Mouse (Mus musculus): ENCODE data around the gene Rsph6a.

Gene Rsph6a

GRCm38 (mm10) chr7:19078732-19079131 is 24.2 kb downstream of the Rsph6a start:
- no peak for DNase-seq (ENCODE audit: low read depth, low spot score)

GRCm38 (mm10) chr7:19080451-19080950 is 26.0 kb downstream of the Rsph6a start:
- no peak for DNase-seq (ENCODE audit: low read depth, low spot score)

GRCm38 (mm10) chr7:19082171-19082570 is 27.7 kb downstream of the Rsph6a start:
- no peak for DNase-seq (ENCODE audit: low read depth, low spot score)

- no peak for DNase-seq (ENCODE audit: low read depth, low spot score)
These were observed 28.6 kb downstream of the Rsph6a start for GRCm38 (mm10) chr7:19083096-19083495.

GRCm38 (mm10) chr7:19083701-19084100 is 29.2 kb downstream of the Rsph6a start, which contains the start of gene Dmpk:
Gene Dmpk (plus strand): TSS chr7:19083849.
- no peak for DNase-seq (ENCODE audit: low read depth, low spot score)

GRCm38 (mm10) chr7:19084277-19084771 is 29.8 kb downstream of the Rsph6a start:
- no peak for DNase-seq (ENCODE audit: low read depth, low spot score)

GRCm38 (mm10) chr7:19084921-19085473 is 30.5 kb downstream of the Rsph6a start:
- no peak for DNase-seq (ENCODE audit: low read depth, low spot score)

DNA sequence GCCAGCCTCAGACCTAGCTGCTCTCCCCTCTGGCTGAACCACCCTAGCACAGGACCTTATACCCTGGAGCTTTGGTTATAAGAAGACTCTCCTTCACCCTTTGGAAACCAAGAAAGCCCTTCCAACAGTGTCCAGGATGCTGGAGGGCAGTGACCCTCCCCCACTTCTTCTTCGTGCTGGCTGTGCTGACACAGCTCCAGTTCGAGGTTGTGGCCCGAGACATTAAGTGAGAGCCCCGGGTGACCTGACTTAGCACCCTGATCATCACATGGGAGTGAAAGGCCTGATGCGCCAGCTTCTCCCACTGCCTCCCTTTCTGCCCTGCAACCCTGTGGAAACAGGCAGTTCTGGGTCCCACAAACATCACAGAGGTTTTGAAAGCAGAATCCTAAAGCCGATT is 31.0 kb downstream of the Rsph6a start:
- no peak for DNase-seq (ENCODE audit: low read depth, low spot score)

DNA sequence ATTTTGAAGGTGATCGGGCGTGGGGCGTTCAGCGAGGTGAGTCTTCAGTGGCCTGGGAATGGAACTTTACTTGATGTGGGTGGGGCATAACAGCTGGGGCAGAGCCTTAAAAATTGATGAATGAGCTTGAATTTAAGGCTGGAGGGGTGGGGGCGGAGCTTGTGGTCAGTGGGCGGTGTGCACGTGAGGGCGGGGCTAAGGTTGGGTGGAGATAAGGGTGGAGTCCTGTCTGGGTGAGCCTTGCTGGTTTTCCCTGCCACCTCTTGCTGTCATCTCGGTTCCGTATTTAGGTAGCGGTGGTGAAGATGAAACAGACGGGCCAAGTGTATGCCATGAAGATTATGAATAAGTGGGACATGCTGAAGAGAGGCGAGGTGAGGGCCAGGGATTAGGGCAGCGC is 31.6 kb downstream of the Rsph6a start:
- DNase-seq (ENCODE audit: low read depth, low spot score) = peak; percentile 57

GRCm38 (mm10) chr7:19086760-19087159 is 32.3 kb downstream of the Rsph6a start:
- DNase-seq (ENCODE audit: low read depth, low spot score) = no peak

DNA sequence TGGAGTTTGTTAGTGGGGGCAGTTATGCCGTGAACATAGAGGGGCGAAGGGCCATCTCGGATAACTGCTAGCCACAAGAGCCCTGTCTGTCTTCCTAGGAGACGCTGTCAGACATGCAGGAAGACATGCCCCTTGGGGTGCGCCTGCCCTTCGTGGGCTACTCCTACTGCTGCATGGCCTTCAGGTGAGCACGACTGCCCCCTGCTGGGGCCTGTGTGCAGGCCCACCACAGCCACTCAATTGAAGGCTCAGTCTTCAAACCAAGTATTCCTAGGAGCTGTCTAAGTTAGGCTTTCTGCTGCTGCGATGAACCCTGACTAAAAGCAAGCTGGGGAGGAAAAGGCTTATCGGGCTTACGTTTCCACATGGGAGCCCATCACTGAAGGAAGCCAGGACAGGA is 34.3 kb downstream of the Rsph6a start:
- DNase-seq (ENCODE audit: low read depth, low spot score) = peak; percentile 79

- DNase-seq (ENCODE audit: low read depth, low spot score) = no peak
These were observed 37.4 kb downstream of the Rsph6a start for GRCm38 (mm10) chr7:19091913-19092312.

GRCm38 (mm10) chr7:19092381-19093173 is 38.1 kb downstream of the Rsph6a start:
- DNase-seq (ENCODE audit: low read depth, low spot score) = peak; percentile 76

DNA sequence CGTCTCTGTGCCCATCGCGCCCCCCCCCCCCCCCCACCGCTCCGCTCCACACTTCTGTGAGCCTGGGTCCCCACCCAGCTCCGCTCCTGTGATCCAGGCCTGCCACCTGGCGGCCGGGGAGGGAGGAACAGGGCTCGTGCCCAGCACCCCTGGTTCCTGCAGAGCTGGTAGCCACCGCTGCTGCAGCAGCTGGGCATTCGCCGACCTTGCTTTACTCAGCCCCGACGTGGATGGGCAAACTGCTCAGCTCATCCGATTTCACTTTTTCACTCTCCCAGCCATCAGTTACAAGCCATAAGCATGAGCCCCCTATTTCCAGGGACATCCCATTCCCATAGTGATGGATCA is 38.7 kb downstream of the Rsph6a start:
- DNase-seq (ENCODE audit: low read depth, low spot score) = peak; percentile 88

- peak; percentile 99 for DNase-seq (ENCODE audit: low read depth, low spot score)
These were observed 39.3 kb downstream of the Rsph6a start for GRCm38 (mm10) chr7:19093537-19094385.

DNA sequence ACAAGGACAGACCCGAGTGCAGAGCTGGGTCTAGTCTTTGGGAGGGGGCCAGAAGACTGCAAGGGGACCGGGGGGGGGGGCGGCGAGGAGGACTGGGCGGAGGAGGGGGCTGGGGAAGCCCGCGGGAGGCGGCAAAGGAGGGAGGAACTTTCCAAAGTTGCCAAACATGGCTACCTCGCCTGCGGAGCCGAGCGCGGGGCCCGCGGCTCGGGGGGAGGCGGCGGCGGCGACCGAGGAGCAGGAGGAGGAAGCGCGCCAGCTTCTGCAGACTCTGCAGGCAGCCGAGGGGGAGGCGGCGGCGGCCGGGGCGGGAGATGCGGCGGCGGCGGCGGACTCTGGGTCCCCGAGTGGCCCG is 40.0 kb downstream of the Rsph6a start, which contains the start of gene Six5:
Gene Six5, plus strand, starts transcription at position 124 of the 355 bp plus-strand sequence.
- no peak for DNase-seq (ENCODE audit: low read depth, low spot score)

- peak; percentile 60 for DNase-seq (ENCODE audit: low read depth, low spot score)
These were observed 40.6 kb downstream of the Rsph6a start for GRCm38 (mm10) chr7:19094826-19095750.

GRCm38 (mm10) chr7:19095751-19096110 is 41.2 kb downstream of the Rsph6a start:
- DNase-seq (ENCODE audit: low read depth, low spot score) = peak; percentile 89

DNA sequence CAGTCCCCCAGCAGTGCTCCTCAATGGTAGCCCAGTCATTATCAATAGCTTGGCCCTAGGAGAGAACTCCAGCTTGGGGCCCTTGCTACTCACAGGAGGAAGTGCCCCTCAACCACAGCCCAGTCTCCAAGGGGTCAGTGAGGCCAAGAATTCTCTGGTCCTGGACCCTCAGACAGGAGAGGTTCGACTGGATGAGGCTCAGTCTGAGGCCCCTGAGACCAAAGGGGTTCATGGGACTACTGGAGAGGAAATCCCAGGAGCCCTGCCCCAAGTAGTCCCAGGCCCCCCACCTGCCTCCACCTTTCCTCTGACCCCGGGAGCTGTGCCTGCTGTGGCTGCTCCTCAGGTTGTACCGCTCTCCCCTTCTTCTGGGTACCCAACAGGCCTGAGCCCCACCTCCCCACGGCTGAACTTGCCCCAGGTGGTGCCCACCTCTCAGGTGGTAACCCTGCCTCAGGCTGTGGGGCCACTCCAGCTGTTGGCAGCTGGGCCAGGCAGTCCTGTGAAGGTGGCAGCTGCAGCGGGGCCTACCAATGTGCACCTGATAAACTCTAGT is 42.0 kb downstream of the Rsph6a start:
- no peak for DNase-seq (ENCODE audit: low read depth, low spot score)

DNA sequence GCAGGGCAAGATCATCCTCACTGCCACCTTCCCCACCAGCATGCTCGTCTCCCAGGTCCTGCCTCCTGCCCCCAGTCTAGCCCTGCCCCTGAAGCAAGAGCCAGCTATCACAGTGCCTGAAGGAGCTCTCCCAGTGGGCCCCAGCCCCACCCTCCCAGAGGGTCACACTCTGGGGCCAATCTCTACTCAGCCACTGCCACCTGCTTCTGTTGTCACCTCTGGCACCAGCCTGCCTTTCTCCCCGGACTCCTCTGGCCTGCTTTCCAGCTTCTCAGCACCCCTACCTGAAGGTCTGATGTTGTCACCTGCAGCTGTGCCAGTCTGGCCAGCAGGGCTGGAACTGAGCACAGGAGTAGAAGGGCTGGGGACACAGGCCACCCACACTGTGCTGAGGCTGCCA is 42.7 kb downstream of the Rsph6a start:
- DNase-seq (ENCODE audit: low read depth, low spot score) = no peak

GRCm38 (mm10) chr7:19097863-19098262 is 43.4 kb downstream of the Rsph6a start:
- no peak for DNase-seq (ENCODE audit: low read depth, low spot score)
